Comparison of ENCODE assay signal across 7 mouse cellular contexts in genomic region chr10:53630339-53630738, GRCm38 (mm10). TPM values are rescaled to one million over a fixed set of nuclear protein-coding genes. Genes with fewer than 3 reads are reported as not detected.
DNase-seq lines count a peak whose midpoint lies in the region; ATAC-seq and TF ChIP-seq lines count a peak whose summit lies in the region.
"Not testable (repeated sequence)": the region's sequence is repeated elsewhere in the genome, so short reads cannot be mapped to it uniquely, and the experiment has no call there.

TSS of gene Mcm9 (minus strand) at chr10:53630439.

- not testable (repeated sequence) for TF ChIP-seq CTCF in cerebellum, adult 2 months (IDR thresholded peaks at IDR 0.05; ENCODE audit: borderline replicate concordance, insufficient read depth, low read depth, low read length); heart, postnatal 0 days (IDR thresholded peaks at IDR 0.05; ENCODE audit: low read depth); small intestine, adult 2 months (IDR thresholded peaks at IDR 0.05; ENCODE audit: extremely low read depth, insufficient read length, insufficient replicate concordance, low read depth, low read length)

- H3K4me1 ChIP-seq in cerebellum, adult 2 months (ENCODE audit: control insufficient read depth, insufficient read depth, low read length); heart, postnatal 0 days (ENCODE audit: control insufficient read depth, insufficient read depth); midbrain, embryonic 11.5 days (ENCODE audit: control insufficient read depth, insufficient read depth, low read length); small intestine, adult 2 months (ENCODE audit: control insufficient read depth, insufficient read depth, insufficient read length, low read length): not testable (repeated sequence)
- peaks cover 15% of the 10 kb centered on the region for H3K4me1 ChIP-seq in forebrain, embryonic 13.5 days
- peaks cover 20% of the 10 kb centered on the region for H3K4me1 ChIP-seq in liver, embryonic 12.5 days

- not testable (repeated sequence) for H3K36me3 ChIP-seq in forebrain, embryonic 13.5 days (ENCODE audit: poor library complexity, severe bottlenecking); heart, postnatal 0 days (replicated peaks; ENCODE audit: control insufficient read depth, insufficient read depth, low read length); liver, embryonic 12.5 days; midbrain, embryonic 11.5 days (ENCODE audit: control insufficient read depth, insufficient read depth, low read length); small intestine, adult 2 months (ENCODE audit: control insufficient read depth, insufficient read depth, low read length)

- peak within 1 kb of the TSS; percentile 73 for H3K27ac ChIP-seq in cerebellum, adult 2 months (ENCODE audit: insufficient read depth, low read length)
- H3K27ac ChIP-seq in forebrain, embryonic 13.5 days: peak within 1 kb of the TSS; percentile 89
- H3K27ac ChIP-seq in heart, postnatal 0 days (ENCODE audit: low read depth): peak within 1 kb of the TSS; percentile 96
- peak within 1 kb of the TSS; percentile 94 for H3K27ac ChIP-seq in liver, embryonic 12.5 days
- peak within 1 kb of the TSS; percentile 89 for H3K27ac ChIP-seq in midbrain, embryonic 11.5 days (ENCODE audit: low read depth, low read length)
- peak within 1 kb of the TSS; percentile 72 for H3K27ac ChIP-seq in small intestine, adult 2 months (ENCODE audit: insufficient read depth, low read depth, low read length)

- peak within 1 kb of the TSS; percentile 72 for H3K9ac ChIP-seq in forebrain, embryonic 13.5 days
- H3K9ac ChIP-seq in heart, postnatal 0 days (replicated peaks; ENCODE audit: low read depth, low read length): peak within 1 kb of the TSS; percentile 84
- peak within 1 kb of the TSS; percentile 87 for H3K9ac ChIP-seq in liver, embryonic 12.5 days
- H3K9ac ChIP-seq in midbrain, embryonic 11.5 days (ENCODE audit: low read length): peak within 1 kb of the TSS; percentile 82

- ATAC-seq in forebrain, embryonic 13.5 days: peak; percentile 0; the same call in 1 of the 2 replicates
- not testable (repeated sequence) for ATAC-seq in heart, postnatal 0 days (ENCODE audit: insufficient read depth, low read depth); liver, embryonic 12.5 days; midbrain, embryonic 11.5 days (ENCODE audit: low FRiP score)

- TF ChIP-seq EP300 in heart, postnatal 0 days (IDR thresholded peaks at IDR 0.05; ENCODE audit: low read depth): not testable (repeated sequence)

- not testable (repeated sequence) for TF ChIP-seq POLR2A in cerebellum, adult 2 months (IDR thresholded peaks at IDR 0.05; ENCODE audit: borderline replicate concordance, insufficient read depth, low read length); small intestine, adult 2 months (IDR thresholded peaks at IDR 0.05; ENCODE audit: low read depth, low read length)

- not testable (repeated sequence) for DNase-seq in cerebellum, adult 2 months; heart, postnatal 0 days (ENCODE audit: low spot score)
- peak; percentile 23 for DNase-seq in kidney, adult 9 months
- DNase-seq in midbrain, embryonic 11.5 days (ENCODE audit: low spot score, missing footprints): peak; percentile 85

- H3K4me2 ChIP-seq in forebrain, embryonic 13.5 days: peak within 1 kb of the TSS; percentile 56
- H3K4me2 ChIP-seq in heart, postnatal 0 days (ENCODE audit: low read depth, low read length): peak within 1 kb of the TSS; percentile 63
- peak within 1 kb of the TSS; percentile 71 for H3K4me2 ChIP-seq in liver, embryonic 12.5 days
- peak within 1 kb of the TSS; percentile 30 for H3K4me2 ChIP-seq in midbrain, embryonic 11.5 days

- peak within 1 kb of the TSS; percentile 90 for H3K4me3 ChIP-seq in cerebellum, adult 2 months (replicated peaks; ENCODE audit: insufficient read depth, low read depth, low read length)
- peak within 1 kb of the TSS; percentile 73 for H3K4me3 ChIP-seq in forebrain, embryonic 13.5 days
- peak within 1 kb of the TSS; percentile 93 for H3K4me3 ChIP-seq in heart, postnatal 0 days (ENCODE audit: low read depth, low read length)
- peak within 1 kb of the TSS; percentile 89 for H3K4me3 ChIP-seq in liver, embryonic 12.5 days
- H3K4me3 ChIP-seq in midbrain, embryonic 11.5 days (ENCODE audit: low read depth, low read length): peak within 1 kb of the TSS; percentile 68
- H3K4me3 ChIP-seq in small intestine, adult 2 months (ENCODE audit: low read depth, low read length): peak within 1 kb of the TSS; percentile 80

- H3K9me3 ChIP-seq in forebrain, embryonic 13.5 days (replicated peaks); heart, postnatal 0 days (replicated peaks; ENCODE audit: control insufficient read depth, low read length); liver, embryonic 12.5 days (replicated peaks); midbrain, embryonic 11.5 days (ENCODE audit: control insufficient read depth, low read length): not testable (repeated sequence)

- not testable (repeated sequence) for H3K27me3 ChIP-seq in cerebellum, adult 2 months (ENCODE audit: control insufficient read depth, insufficient read depth, low read length); forebrain, embryonic 13.5 days; heart, postnatal 0 days (ENCODE audit: control insufficient read depth, insufficient read depth, low read length); liver, embryonic 12.5 days (replicated peaks); midbrain, embryonic 11.5 days (ENCODE audit: control insufficient read depth, insufficient read depth, low read length); small intestine, adult 2 months (ENCODE audit: control insufficient read depth, insufficient read depth, low read length)

- 49% methylated on average over 10 of the region's 10 CpGs for WGBS in cerebellum, adult 2 months
- WGBS in forebrain, embryonic 13.5 days: 60% methylated on average over 10 of the region's 10 CpGs
- WGBS in heart, postnatal 0 days: 52% methylated on average over 10 of the region's 10 CpGs
- WGBS in liver, embryonic 12.5 days (ENCODE audit: insufficient replicate concordance): 47% methylated on average over 10 of the region's 10 CpGs
- WGBS in midbrain, embryonic 11.5 days: 61% methylated on average over 10 of the region's 10 CpGs
- 46% methylated on average over 10 of the region's 10 CpGs for WGBS in small intestine, adult 2 months

RNA-seq across cellular contexts. Expression of gene Mcm9, which starts in this region (rescaled TPM):
- polyA plus RNA-seq in cerebellum, adult 2 months (2012; rRNA removed): 5.3 and 5.7 TPM in 2 replicates
- 13.5 and 14.5 TPM in 2 replicates for polyA plus RNA-seq in forebrain, embryonic 13.5 days (2015; fragmentation: Nextera tagmentation; extraction: Ambion mirVana)
- 3.9 and 5.4 TPM in 2 replicates for total RNA-seq in heart, postnatal 0 days (2014; rRNA removed; ENCODE audit: low replicate concordance)
- 5.6 and 5.8 TPM in 2 replicates for polyA plus RNA-seq in heart, postnatal 0 days (2015; fragmentation: Nextera tagmentation; extraction: Ambion mirVana)
- polyA plus RNA-seq in liver, embryonic 12.5 days (2016; fragmentation: Nextera tagmentation; extraction: Ambion mirVana): 7.8 and 7.9 TPM in 2 replicates
- polyA plus RNA-seq in midbrain, embryonic 11.5 days (2014; fragmentation: Nextera tagmentation; extraction: Ambion mirVana): 16.3 and 16.8 TPM in 2 replicates
- 1.8 and 3.7 TPM in 2 replicates for polyA plus RNA-seq in small intestine, adult 2 months (2012; rRNA removed)
